Mouse (Mus musculus) MEL (cell line): ENCODE results near the gene Tenm3. TPM values are rescaled to one million over a fixed set of nuclear protein-coding genes. Genes with fewer than 3 reads are reported as not detected.

Experiments used
- DNase-seq: peaks from one replicate; pipeline ENCODE4 v3.0.0; 2011; ENCODE audit warnings: low read depth, low spot score
- H3K27ac ChIP-seq: 2 replicates; pipeline ENCODE4 v1.5.1; 2012; ENCODE audit warnings: low read depth, mild to moderate bottlenecking, control low read depth, low read length, moderate library complexity; ENCODE audit not compliant: control insufficient read depth
- H3K27me3 ChIP-seq, 2 experiments: fragments of 150-350 bp in 1 of 2; sonication (generic) in 1 of 2; 2 replicates each; pipeline ENCODE4 v1.6.1; 2012; ENCODE audit warnings: low read length in 2 of 2, mild to moderate bottlenecking in 2 of 2, improper control_type of control experiment in 1 of 2, moderate library complexity in 1 of 2; ENCODE audit not compliant: insufficient read depth in 2 of 2, control insufficient read depth in 1 of 2
- H3K36me3 ChIP-seq, 2 experiments: 2 replicates each; pipeline ENCODE4 v1.6.1; 2012 to 2014; ENCODE audit warnings: low read length in 2 of 2, improper control_type of control experiment in 1 of 2, inconsistent platforms in 1 of 2, mild to moderate bottlenecking in 1 of 2; ENCODE audit not compliant: insufficient read depth in 2 of 2, control insufficient read depth in 1 of 2
- H3K4me1 ChIP-seq, 2 experiments: fragments of 150-350 bp in 1 of 2; sonication (generic) in 1 of 2; 2 replicates each; pipeline ENCODE4 v1.6.1; 2012; ENCODE audit warnings: low read length in 2 of 2, improper control_type of control experiment in 1 of 2, mild to moderate bottlenecking in 1 of 2; ENCODE audit not compliant: insufficient read depth in 2 of 2, control insufficient read depth in 1 of 2
- H3K4me3 ChIP-seq, 2 experiments: fragments of 150-350 bp in 1 of 2; sonication (generic) in 1 of 2; 2 replicates each; pipeline ENCODE4 v1.5.1; 2012; ENCODE audit warnings: low read depth in 2 of 2, low read length in 2 of 2, mild to moderate bottlenecking in 2 of 2, moderate library complexity in 2 of 2, control low read depth in 1 of 2, improper control_type of control experiment in 1 of 2; ENCODE audit not compliant: control insufficient read depth in 1 of 2, insufficient read depth in 1 of 2
- H3K79me2 ChIP-seq: 2 replicates; pipeline ENCODE4 v1.6.1; 2012; ENCODE audit warnings: mild to moderate bottlenecking, low read length, moderate library complexity; ENCODE audit not compliant: control insufficient read depth, poor library complexity, insufficient read depth
- H3K9ac ChIP-seq: 2 replicates; pipeline ENCODE4 v1.6.1; 2012; ENCODE audit warnings: low read depth, mild to moderate bottlenecking, control low read depth, low read length, moderate library complexity; ENCODE audit not compliant: control insufficient read depth, poor library complexity, severe bottlenecking
- H3K9me3 ChIP-seq: fragments of 150-350 bp; sonication (generic); replicated peaks from 2 replicates; pipeline ENCODE4 v1.6.1; 2012; ENCODE audit warnings: mild to moderate bottlenecking, low read length, improper control_type of control experiment, moderate library complexity; ENCODE audit not compliant: insufficient read depth
- BHLHE40 ChIP-seq: IDR thresholded peaks from 2 replicates; pipeline ENCODE4 v1.6.1; 2012; ENCODE audit warnings: low read depth, mild to moderate bottlenecking, inconsistent platforms, low read length, improper control_type of control experiment, borderline replicate concordance
- CHD2 ChIP-seq: IDR thresholded peaks from 2 replicates; pipeline ENCODE4 v1.6.1; 2011; ENCODE audit warnings: low read length, improper control_type of control experiment
- CTCF ChIP-seq, 3 experiments: IDR thresholded peaks in 2 of 3; conservative IDR thresholded peaks in 1 of 3; 2 replicates each; pipeline ENCODE4 v1.5.1; 2011 to 2012; ENCODE audit warnings: low read length in 3 of 3, low read depth in 2 of 3, mild to moderate bottlenecking in 2 of 3, improper control_type of control experiment in 1 of 3, inconsistent platforms in 1 of 3, mixed read lengths in 1 of 3, moderate library complexity in 1 of 3; ENCODE audit not compliant: control insufficient read depth in 1 of 3, insufficient read depth in 1 of 3, poor library complexity in 1 of 3, severe bottlenecking in 1 of 3
- E2F4 ChIP-seq: IDR thresholded peaks from 2 replicates; pipeline ENCODE4 v1.6.1; 2011; ENCODE audit warnings: low read depth, low read length, improper control_type of control experiment, borderline replicate concordance
- ELF1 ChIP-seq: IDR thresholded peaks from 2 replicates; pipeline ENCODE4 v1.6.1; 2014; ENCODE audit warnings: low read depth, mild to moderate bottlenecking, inconsistent platforms, low read length, improper control_type of control experiment, moderate library complexity
- ETS1 ChIP-seq: IDR thresholded peaks from 2 replicates; pipeline ENCODE4 v1.6.1; 2012; ENCODE audit warnings: low read depth, mild to moderate bottlenecking, inconsistent platforms, low read length, improper control_type of control experiment, moderate library complexity
- HCFC1 ChIP-seq: IDR thresholded peaks from 2 replicates; pipeline ENCODE4 v1.6.1; 2012; ENCODE audit warnings: low read depth, mild to moderate bottlenecking, inconsistent platforms, low read length, improper control_type of control experiment, moderate library complexity
- KAT2A ChIP-seq: conservative IDR thresholded peaks from 2 replicates; pipeline ENCODE4 v1.6.1; 2012; ENCODE audit warnings: low read depth, low read length, improper control_type of control experiment, inconsistent platforms
- MAFK ChIP-seq: IDR thresholded peaks from 2 replicates; pipeline ENCODE4 v1.6.1; 2011; ENCODE audit warnings: low read depth, mild to moderate bottlenecking, low read length, improper control_type of control experiment, borderline replicate concordance
- MXI1 ChIP-seq: IDR thresholded peaks from 2 replicates; pipeline ENCODE4 v1.6.1; 2011; ENCODE audit warnings: mild to moderate bottlenecking, low read depth, low read length, improper control_type of control experiment
- MYB ChIP-seq: IDR thresholded peaks from 2 replicates; pipeline ENCODE4 v1.6.1; 2011; ENCODE audit warnings: mild to moderate bottlenecking, low read depth, low read length, improper control_type of control experiment
- MYC ChIP-seq: IDR thresholded peaks from 2 replicates; pipeline ENCODE4 v1.6.1; 2011; ENCODE audit warnings: low read depth, mild to moderate bottlenecking, low read length, improper control_type of control experiment, moderate library complexity
- POLR2AphosphoS2 ChIP-seq: IDR thresholded peaks from 2 replicates; pipeline ENCODE4 v1.6.1; 2011; ENCODE audit warnings: low read length, improper control_type of control experiment
- SMC3 ChIP-seq: IDR thresholded peaks from 2 replicates; pipeline ENCODE4 v1.6.1; 2011; ENCODE audit warnings: low read depth, low read length, improper control_type of control experiment
- TBP ChIP-seq: IDR thresholded peaks from 2 replicates; pipeline ENCODE4 v1.8.0; 2011; ENCODE audit warnings: low read depth, low read length, improper control_type of control experiment
- USF1 ChIP-seq: IDR thresholded peaks from 2 replicates; pipeline ENCODE4 v1.6.1; 2014; ENCODE audit warnings: low read depth, mild to moderate bottlenecking, inconsistent platforms, low read length, improper control_type of control experiment, moderate library complexity
- USF2 ChIP-seq, 2 experiments: IDR thresholded peaks; 2 replicates each; pipeline ENCODE4 v1.6.1; 2011 to 2012; ENCODE audit warnings: improper control_type of control experiment in 2 of 2, low read length in 2 of 2, borderline replicate concordance in 1 of 2, inconsistent platforms in 1 of 2, low read depth in 1 of 2, mild to moderate bottlenecking in 1 of 2; ENCODE audit not compliant: insufficient read depth in 1 of 2
- ZC3H11A ChIP-seq: IDR thresholded peaks from 2 replicates; pipeline ENCODE4 v1.6.1; 2012; ENCODE audit warnings: low read depth, mild to moderate bottlenecking, inconsistent platforms, low read length, improper control_type of control experiment
- ZMIZ1 ChIP-seq: IDR thresholded peaks from 2 replicates; pipeline ENCODE4 v1.6.1; 2012; ENCODE audit warnings: low read depth, mild to moderate bottlenecking, inconsistent platforms, low read length, improper control_type of control experiment, moderate library complexity
- ZNF384 ChIP-seq: IDR thresholded peaks from 2 replicates; pipeline ENCODE4 v1.6.1; 2012; ENCODE audit warnings: low read depth, mild to moderate bottlenecking, inconsistent platforms, low read length, improper control_type of control experiment
- polyA plus RNA-seq, 2 experiments: library from polyadenylated mRNA; stranded (reverse) in 1 of 2; unstranded in 1 of 2; fragments of >175 nt in 1 of 2; fragments of >200 nt in 1 of 2; gene quantifications; 2 replicates each; pipeline versions ENCODE4 v1.2.1 to v1.2.4; 2012; ENCODE audit warnings: low replicate concordance in 2 of 2, low read depth in 1 of 2; ENCODE audit not compliant: insufficient read length in 2 of 2, insufficient read depth in 1 of 2, missing spikeins in 1 of 2
- total RNA-seq: library from RNA; depleted of rRNA; stranded (reverse); fragments of 300-350 nt; gene quantifications from 2 replicates; pipeline ENCODE4 v1.2.3, GENCODE M21; 2012

Gene Tenm3
- total and polyA plus RNA-seq, 3 experiments = not detected

DNA sequence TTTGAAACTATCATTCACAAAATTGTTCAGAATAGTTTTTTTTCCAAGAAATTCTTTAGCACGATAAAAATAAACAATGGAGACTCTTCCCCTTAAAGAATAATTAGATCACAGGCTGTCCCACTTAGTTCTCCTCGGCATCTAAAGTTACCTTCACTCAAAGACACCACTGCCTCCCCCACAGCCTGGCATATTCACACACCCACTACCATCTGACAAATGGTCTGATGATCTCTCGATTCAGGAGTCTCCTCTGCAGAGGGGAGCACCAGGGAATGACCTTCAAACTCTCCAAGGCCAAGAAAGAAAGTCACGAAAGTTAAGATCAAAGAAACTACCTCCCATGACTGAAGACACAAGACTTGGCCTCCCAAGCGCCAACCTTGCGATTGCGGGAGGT, 329.9 kb downstream of the Tenm3 start:
- H3K36me3 ChIP-seq = no peaks in the 10 kb centered on the region

DNA sequence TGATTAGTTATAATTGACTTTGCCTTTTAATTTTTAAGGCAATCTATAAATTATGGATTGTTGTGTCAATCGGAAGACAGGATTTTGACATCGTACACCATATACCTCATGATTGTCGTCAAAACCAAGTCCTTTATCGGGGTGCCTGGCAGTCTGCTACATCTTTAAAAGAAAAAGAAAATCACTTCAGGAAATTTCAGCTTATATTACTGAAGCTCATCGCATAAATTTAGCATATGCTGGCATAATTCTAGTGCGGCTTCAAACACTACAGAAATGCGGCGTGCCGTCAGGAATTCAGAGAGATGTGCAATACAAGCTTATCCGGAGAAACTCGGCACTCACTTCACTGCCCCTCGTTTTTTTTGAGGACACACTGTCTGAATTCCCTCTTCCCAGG, 332.2 kb downstream of the Tenm3 start:
- Histone ChIP-seq H3K9me3 (no peaks in the 10 kb centered on the region), H3K9ac (no peak overlapping the region), H3K27me3 (no peaks in the 10 kb centered on the region), H3K36me3 (no peaks in the 10 kb centered on the region), H3K4me1 (no peaks in the 10 kb centered on the region), H3K27ac (no peak overlapping the region), H3K4me3 (no peak overlapping the region), H3K79me2 (no peaks in the 10 kb centered on the region)
- DNase-seq = no peak
- TF ChIP-seq MAFK = no peak

More for the DNA sequence above, 329.9 kb downstream of the Tenm3 start:
- Histone ChIP-seq H3K9ac (no peak overlapping the region), H3K9me3 (no peaks in the 10 kb centered on the region), H3K27me3 (no peaks in the 10 kb centered on the region), H3K4me1 (no peaks in the 10 kb centered on the region), H3K79me2 (no peaks in the 10 kb centered on the region), H3K4me3 (no peak overlapping the region), H3K27ac (no peak overlapping the region)
- TF ChIP-seq SMC3 (no peak), KAT2A (no peak), MYB (no peak), MYC (no peak), CHD2 (no peak), ZMIZ1 (no peak), ZC3H11A (no peak), ZNF384 (no peak), BHLHE40 (no peak), POLR2AphosphoS2 (no peak), CTCF (IDR thresholded peaks at IDR 0.05 in 2 of 3, conservative IDR thresholded peaks at IDR 0.05 in 1 of 3; ENCODE audit: control insufficient read depth in 1 of 3, insufficient read depth in 1 of 3, low read depth in 2 of 3, low read length in 3 of 3, poor library complexity in 1 of 3, severe bottlenecking in 1 of 3) (no peak), USF1 (no peak), MXI1 (no peak), USF2 (IDR thresholded peaks at IDR 0.05; ENCODE audit: borderline replicate concordance in 1 of 2, insufficient read depth in 1 of 2, low read depth in 1 of 2, low read length in 2 of 2) (no peak), HCFC1 (no peak), E2F4 (no peak), ETS1 (no peak), TBP (no peak), ELF1 (no peak), MAFK (no peak)
- no peak for DNase-seq
